Mouse (Mus musculus): Measurements from ENCODE around the gene Dscam.

The Dscam gene

DNA sequence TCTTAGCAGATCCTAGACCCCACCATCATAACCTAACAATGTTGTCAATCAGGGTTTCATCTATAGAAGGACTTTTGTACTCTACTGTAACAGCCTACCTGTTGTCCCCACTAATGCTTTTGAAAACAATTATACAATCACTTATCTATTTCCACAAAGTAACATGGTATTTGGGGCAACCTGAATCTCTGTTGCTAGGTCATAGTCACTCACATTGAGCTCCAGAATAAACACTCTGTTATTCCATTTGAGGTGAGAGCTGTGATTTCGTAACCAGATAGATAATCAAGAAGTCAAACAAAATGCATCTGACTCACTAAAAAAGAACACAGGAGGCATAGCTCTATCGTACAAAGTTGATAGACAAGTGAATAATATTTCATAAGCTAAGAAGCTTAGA is 226.9 kb downstream of the Dscam start:
- no peak for DNase-seq (ENCODE audit: low spot score)

GRCm38 (mm10) chr16:96934795-96935194 is 235.8 kb downstream of the Dscam start:
- no peak for DNase-seq (ENCODE audit: low spot score)

GRCm38 (mm10) chr16:96932211-96932610 is 238.3 kb downstream of the Dscam start:
- DNase-seq (ENCODE audit: low spot score): no peak

- DNase-seq (ENCODE audit: low spot score): no peak
Measured at GRCm38 (mm10) chr16:96931771-96932170, 238.8 kb downstream of the Dscam start.

DNA sequence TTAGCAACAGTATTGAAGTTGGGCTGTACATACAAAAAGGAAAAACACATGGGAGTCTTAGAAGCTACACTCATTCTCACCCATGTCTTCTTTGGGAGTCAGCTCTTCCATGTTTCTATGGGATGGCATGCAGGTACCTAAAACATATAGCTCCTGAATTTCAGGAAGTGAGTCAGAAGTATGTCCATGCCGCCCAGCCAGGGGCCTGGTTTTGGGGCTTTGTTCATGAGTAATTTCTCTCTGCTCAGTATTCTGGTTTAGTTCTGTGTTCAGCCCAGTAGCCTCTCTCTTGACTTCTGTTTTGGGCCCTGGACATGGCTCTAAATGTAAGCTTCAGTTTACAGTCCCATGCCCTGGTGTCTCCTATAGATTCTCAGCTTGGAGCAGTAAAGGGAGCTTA is 242.5 kb downstream of the Dscam start:
- DNase-seq (ENCODE audit: low spot score): no peak

DNA sequence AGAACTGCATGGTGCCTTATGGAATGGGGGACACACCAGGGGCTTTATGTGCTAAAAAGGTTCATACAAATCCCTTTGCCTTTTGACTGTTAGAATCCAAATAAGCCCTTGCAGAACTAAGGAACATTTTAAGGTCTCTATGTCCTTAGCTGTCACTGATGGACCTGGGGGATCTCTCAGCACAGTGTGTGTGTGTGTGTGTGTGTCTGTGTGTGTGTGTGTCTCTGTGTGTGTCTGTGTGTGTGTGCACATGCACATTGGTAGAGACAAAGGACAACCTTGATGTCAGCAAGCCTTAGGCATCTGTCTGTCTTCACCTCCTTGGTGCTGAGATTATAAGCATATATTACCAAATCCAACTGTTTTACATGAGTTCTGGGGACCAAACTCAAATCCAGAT is 243.1 kb downstream of the Dscam start:
- no peak for DNase-seq (ENCODE audit: low spot score)

DNA sequence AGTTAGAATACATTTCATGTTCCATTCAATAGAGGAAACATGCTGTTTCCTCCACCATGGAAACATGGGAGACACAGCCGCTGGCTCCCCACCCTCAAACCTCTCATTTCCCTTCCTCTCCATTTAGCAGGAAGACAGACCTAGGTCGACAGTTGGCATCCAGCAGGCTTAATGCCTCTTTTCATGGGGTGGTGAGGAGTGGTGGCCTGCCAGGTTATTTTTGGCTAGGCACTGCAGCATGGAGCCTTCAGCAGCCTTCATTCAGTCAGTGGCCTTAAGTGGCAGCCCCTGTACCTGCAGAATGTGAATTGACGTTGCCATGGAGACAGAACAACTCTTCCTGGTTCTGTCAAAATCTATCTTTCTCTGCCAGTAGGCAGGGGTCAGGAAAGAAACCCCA is 243.6 kb downstream of the Dscam start:
- no peak for DNase-seq (ENCODE audit: low spot score)

DNA sequence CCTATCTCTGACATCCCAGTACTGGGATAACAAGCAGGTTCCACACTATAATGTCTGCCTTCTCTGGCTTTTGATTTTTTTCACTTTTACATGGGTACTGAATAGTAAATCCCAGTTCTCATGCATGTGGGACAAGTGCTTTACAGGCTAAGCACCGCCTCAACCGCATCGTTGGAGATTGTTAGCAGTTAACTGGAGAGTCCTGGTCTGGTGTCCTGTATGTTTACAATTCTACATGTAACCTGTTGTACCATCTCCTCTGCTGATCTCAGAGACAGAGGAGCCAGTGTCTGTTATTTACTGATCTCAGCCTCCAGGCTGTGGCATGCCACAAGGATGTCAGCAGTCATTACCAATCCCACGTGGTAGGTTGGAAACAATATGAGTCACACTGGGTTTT is 246.6 kb downstream of the Dscam start:
- DNase-seq (ENCODE audit: low spot score): no peak

GRCm38 (mm10) chr16:96914495-96914894 is 256.1 kb downstream of the Dscam start:
- DNase-seq (ENCODE audit: low spot score): no peak

GRCm38 (mm10) chr16:96912836-96913235 is 257.7 kb downstream of the Dscam start:
- DNase-seq (ENCODE audit: low spot score): no peak

DNA sequence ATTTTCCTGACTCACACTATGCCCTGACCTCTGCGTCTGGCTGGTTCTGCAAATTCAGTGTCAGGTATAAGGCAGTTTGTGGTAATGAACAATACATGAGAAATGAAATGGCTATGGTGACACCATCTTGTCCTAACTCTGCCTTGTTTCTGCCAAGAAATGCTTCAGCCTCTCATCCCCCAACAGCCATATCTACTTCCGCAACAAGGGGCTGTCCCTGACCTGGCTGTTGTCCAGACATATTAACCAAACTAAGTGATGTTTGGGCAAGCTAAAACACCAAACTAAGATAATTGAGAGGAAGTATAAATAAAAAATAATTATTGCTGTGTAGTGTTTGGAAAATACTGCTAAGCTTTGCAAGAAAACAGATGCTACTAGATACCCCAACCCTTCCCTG is 258.4 kb downstream of the Dscam start:
- no peak for DNase-seq (ENCODE audit: low spot score)

GRCm38 (mm10) chr16:96910405-96911164 is 260.0 kb downstream of the Dscam start:
- DNase-seq (ENCODE audit: low spot score): no peak

DNA sequence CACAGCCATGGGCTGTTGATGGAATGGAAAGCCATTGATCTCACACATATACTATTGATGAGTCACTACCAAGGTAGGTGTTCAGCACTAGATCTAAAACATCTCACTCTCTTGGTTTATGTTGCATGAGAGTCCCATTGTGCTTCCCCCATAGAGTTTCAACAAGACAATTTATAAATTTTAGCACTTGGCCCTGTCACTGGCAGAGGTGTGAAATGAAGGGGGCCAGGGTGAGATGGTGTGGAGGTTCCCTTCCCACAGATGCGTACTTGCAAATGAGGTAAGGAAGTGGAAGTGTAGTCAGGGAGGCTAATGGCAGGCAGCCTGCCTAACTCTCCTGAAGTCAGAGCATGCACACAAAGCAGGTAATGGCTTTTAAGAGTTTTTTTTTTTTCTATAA is 262.7 kb downstream of the Dscam start:
- no peak for DNase-seq (ENCODE audit: low spot score)

GRCm38 (mm10) chr16:96907081-96907480 is 263.5 kb downstream of the Dscam start:
- DNase-seq (ENCODE audit: low spot score): no peak

- DNase-seq (ENCODE audit: low spot score): no peak
Measured at GRCm38 (mm10) chr16:96906630-96907029, 263.9 kb downstream of the Dscam start.

DNA sequence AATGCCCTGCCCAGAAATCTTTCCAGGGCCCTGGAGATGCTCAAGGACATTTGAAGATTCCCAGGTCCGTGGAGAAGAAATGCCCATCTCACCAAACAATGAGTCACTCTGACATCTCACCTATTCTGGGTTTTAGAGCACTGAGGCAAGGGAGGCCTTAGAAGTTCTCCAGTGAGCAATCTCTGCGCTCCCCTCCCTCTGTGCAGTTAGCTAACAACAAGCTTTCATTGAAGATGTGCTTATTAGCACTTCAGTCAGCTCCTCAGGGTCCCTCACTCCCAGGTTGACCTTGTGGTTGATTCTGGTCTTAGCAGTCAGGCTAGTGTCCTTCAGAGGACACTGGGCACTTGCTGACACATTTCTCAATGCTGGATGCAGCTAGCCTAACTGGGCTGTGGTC is 265.8 kb downstream of the Dscam start:
- DNase-seq (ENCODE audit: low spot score): no peak

- DNase-seq (ENCODE audit: low spot score): peak; percentile 27
Measured at GRCm38 (mm10) chr16:96904359-96904758, 266.2 kb downstream of the Dscam start.

GRCm38 (mm10) chr16:96902596-96902995 is 268.0 kb downstream of the Dscam start:
- no peak for DNase-seq (ENCODE audit: low spot score)

- DNase-seq (ENCODE audit: low spot score): no peak
Measured at GRCm38 (mm10) chr16:96901234-96902014, 269.1 kb downstream of the Dscam start.

DNA sequence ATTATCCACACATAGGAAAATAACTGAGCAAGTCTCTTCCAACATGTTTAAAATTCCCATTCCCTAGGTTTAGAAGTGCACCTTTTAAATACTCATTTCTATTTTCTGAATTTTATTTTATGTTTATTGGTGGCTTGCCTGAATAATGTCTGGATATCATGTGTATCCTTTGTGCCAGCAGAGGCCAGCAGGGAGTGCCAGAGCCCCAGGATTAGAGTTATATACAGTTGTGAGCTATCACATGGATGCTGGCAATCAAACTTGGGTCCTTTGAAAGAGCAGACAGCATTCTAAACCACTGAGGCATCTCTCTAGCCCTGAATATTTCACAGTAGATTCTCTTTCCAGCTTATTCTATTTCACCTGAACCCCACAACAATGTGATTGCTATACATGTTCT is 271.2 kb downstream of the Dscam start:
- DNase-seq (ENCODE audit: low spot score): no peak

DNA sequence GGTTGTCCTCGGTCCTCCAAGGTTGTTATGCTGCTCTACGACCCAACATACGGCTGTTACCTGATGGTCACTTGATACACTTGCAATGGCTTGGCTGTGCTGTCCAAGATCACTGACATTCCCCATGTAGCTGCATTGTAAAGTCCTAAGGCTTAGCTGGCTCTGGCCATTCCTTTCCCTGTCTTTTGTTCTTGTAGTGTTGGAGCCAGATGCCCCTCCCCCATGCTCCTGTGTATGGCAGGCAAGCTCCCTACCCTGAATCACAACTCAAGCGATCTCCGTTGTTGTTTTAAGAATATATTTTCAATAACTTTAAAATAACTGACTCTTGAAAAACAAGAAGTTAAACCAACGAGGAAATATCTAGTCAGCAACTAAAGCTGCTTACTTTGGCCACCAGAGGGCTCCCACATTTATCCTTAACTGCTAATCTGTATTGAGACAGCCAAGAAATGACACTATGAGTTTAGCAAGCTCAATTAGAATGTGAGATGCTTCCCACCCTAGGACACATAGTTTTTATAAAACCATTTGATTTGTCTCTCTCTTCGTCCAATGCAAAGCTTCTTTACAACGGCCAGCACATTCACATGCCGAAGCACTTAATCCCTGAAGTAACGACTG is 273.9 kb downstream of the Dscam start:
- DNase-seq (ENCODE audit: low spot score): peak; percentile 48

GRCm38 (mm10) chr16:96888036-96888435 is 282.5 kb downstream of the Dscam start:
- no peak for DNase-seq (ENCODE audit: low spot score)

DNA sequence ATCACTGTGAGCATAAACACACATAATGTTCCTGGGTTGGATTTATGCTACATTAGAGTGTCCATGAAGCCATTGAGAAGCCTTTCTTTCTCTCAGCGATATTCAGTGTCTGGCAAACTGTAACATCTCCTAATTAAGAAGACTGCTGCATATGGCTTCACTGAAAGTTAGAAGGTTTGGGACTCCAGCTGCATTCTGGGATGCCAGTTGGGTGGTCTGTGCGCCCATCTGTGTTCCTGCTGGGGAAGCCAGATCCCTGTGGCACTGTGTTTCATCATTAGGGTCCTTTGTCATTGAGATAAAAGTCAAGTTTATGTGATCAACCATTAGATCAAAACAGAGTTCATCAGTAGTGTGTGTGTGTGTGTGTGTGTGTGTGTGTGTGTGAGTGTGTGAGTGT is 284.7 kb downstream of the Dscam start:
- no peak for DNase-seq (ENCODE audit: low spot score)
